Mouse (Mus musculus) stomach, postnatal 0 days (tissue): ENCODE data around the gene Ush2a. TPM values are rescaled to one million over a fixed set of nuclear protein-coding genes. Genes with fewer than 3 reads are reported as not detected.

Source experiments
- ATAC-seq: fragments of 200-750 bp; cut with Nextera tagmentation; 2 replicates; pipeline ENCODE4 v1.8.0; 2017; ENCODE audit not compliant: low FRiP score, low TSS enrichment
- DNase-seq: peaks from one replicate; pipeline ENCODE4 v3.0.0-alpha.2; 2016; ENCODE audit warnings: low spot score
- H3K27ac ChIP-seq: fragments of 300-500 bp; sonication (generic); replicated peaks from 2 replicates; pipeline ENCODE4 v1.5.1; 2014; ENCODE audit warnings: mild to moderate bottlenecking, control low read depth
- H3K27me3 ChIP-seq: fragments of 300-500 bp; sonication (generic); 2 replicates; pipeline ENCODE4 v1.6.1; 2014; ENCODE audit warnings: low read length; ENCODE audit not compliant: control insufficient read depth, insufficient read depth
- H3K36me3 ChIP-seq: fragments of 300-500 bp; sonication (generic); 2 replicates; pipeline ENCODE4 v1.6.1; 2014; ENCODE audit warnings: low read length, mixed read lengths; ENCODE audit not compliant: control insufficient read depth, insufficient read depth
- H3K4me1 ChIP-seq: fragments of 300-500 bp; sonication (generic); replicated peaks from 2 replicates; pipeline ENCODE4 v1.6.1; 2014; ENCODE audit warnings: antibody characterized with exemption; ENCODE audit not compliant: control insufficient read depth, insufficient read depth
- H3K4me2 ChIP-seq: fragments of 300-500 bp; sonication (generic); replicated peaks from 2 replicates; pipeline ENCODE4 v1.6.1; 2014; ENCODE audit warnings: low read depth, mild to moderate bottlenecking, control low read depth, moderate library complexity
- H3K4me3 ChIP-seq: fragments of 300-500 bp; sonication (generic); 2 replicates; pipeline ENCODE4 v1.5.1; 2014; ENCODE audit warnings: low read depth, low read length, control low read depth
- H3K9ac ChIP-seq: fragments of 300-500 bp; sonication (generic); 2 replicates; pipeline ENCODE4 v1.6.1; 2014; ENCODE audit warnings: mild to moderate bottlenecking, low read length, control low read depth, mixed read lengths
- H3K9me3 ChIP-seq: fragments of 300-500 bp; sonication (generic); 2 replicates; pipeline ENCODE4 v1.6.1; 2016; ENCODE audit warnings: low read length; ENCODE audit not compliant: control insufficient read depth
- CTCF ChIP-seq: IDR thresholded peaks from 2 replicates; pipeline ENCODE4 v1.5.1; 2016; ENCODE audit warnings: antibody characterized with exemption, low read depth, mild to moderate bottlenecking, moderate library complexity
- EP300 ChIP-seq: optimal IDR thresholded peaks from 2 replicates; pipeline ENCODE3; 2016; ENCODE audit warnings: antibody characterized with exemption
- WGBS: fragments of 180-500 bp; shearing (Covaris S2); extraction: QIAGEN DNeasy Blood & Tissue Kit; methylation state at CpG from one replicate; pipeline ENCODE4 v1.1.7; 2014; 5-methylcytosine and 5-hydroxymethylcytosine counted together
- polyA plus RNA-seq: library from polyadenylated mRNA; unstranded; fragments of >200 nt; fragmentation: Nextera tagmentation; extraction: Ambion mirVana; gene quantifications from 2 replicates; pipeline ENCODE4 v1.2.1, GENCODE M21; 2015

Ush2a gene
- polyA plus RNA-seq, 1 experiment from 2014 or later = not detected

DNA sequence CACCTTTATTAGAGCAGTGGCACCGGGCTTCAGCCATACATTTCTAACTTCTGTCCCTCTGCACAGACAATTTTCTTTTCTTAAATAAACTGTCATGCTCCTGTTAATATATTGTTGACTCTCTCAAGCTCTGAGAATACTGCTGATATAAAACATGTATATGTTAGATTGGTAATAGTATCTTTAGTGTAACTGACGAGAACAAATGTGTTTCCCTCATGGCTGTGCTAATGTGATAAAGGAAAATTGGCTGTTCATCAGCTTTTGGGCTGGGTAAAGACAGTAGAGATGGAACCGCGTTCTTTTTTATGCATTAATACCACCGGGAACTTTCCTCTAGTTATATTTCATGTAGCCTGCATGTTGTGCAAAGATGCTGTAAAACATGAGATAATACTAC lies 54.8 kb downstream of the Ush2a start:
- ATAC-seq = no peak
- no peaks in the 10 kb centered on the region for H3K9me3 ChIP-seq
- H3K4me2 ChIP-seq = no peak overlapping the region
- no peak overlapping the region for H3K9ac ChIP-seq
- no peak for TF ChIP-seq EP300
- no peak for TF ChIP-seq CTCF
- no peaks in the 10 kb centered on the region for H3K36me3 ChIP-seq
- H3K4me1 ChIP-seq = no peaks in the 10 kb centered on the region
- WGBS = 78% methylated on average over 5 of the region's 5 CpGs
- DNase-seq = no peak
- no peak overlapping the region for H3K4me3 ChIP-seq
- H3K27me3 ChIP-seq = no peaks in the 10 kb centered on the region
- no peak overlapping the region for H3K27ac ChIP-seq

GRCm38 (mm10) chr1:188320204-188320603 lies 58.4 kb downstream of the Ush2a start:
- Histone ChIP-seq H3K27me3 (no peaks in the 10 kb centered on the region), H3K9me3 (no peaks in the 10 kb centered on the region), H3K27ac (no peak overlapping the region), H3K9ac (no peak overlapping the region), H3K36me3 (no peaks in the 10 kb centered on the region), H3K4me1 (no peaks in the 10 kb centered on the region), H3K4me2 (no peak overlapping the region), H3K4me3 (no peak overlapping the region)
- TF ChIP-seq EP300 = no peak
- TF ChIP-seq CTCF = no peak
- ATAC-seq (no peak), DNase-seq (no peak)
- 64% methylated on average over 4 of the region's 4 CpGs for WGBS

DNA sequence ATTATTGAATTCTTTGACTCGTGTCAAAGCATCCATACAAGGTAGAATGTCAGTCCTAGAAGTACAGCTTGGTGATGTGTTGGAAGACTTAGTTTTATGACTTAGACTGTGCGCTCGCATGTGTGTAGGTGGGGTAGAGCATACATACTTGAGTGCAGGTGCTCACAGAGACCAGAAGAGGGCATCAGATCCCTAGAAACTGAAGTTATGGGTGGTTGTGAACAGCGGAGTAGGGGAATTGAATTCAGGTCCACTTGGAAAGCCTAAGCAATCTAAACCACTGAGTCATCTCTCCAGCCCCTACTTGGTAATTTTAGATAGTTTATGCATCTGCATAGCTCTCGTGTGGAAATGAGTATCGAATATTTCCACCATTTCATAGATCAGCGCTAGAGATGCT lies 59.7 kb downstream of the Ush2a start:
- Histone ChIP-seq H3K4me1 (no peaks in the 10 kb centered on the region), H3K4me3 (no peak overlapping the region), H3K9ac (no peak overlapping the region), H3K9me3 (no peaks in the 10 kb centered on the region), H3K36me3 (no peaks in the 10 kb centered on the region), H3K4me2 (no peak overlapping the region), H3K27ac (no peak overlapping the region), H3K27me3 (no peaks in the 10 kb centered on the region)
- ATAC-seq = no peak
- TF ChIP-seq EP300 (no peak), CTCF (peak; percentile 52)
- no peak for DNase-seq
- WGBS = 86% methylated on average over 7 of the region's 7 CpGs

- Histone ChIP-seq H3K27me3 (no peaks in the 10 kb centered on the region), H3K36me3 (no peaks in the 10 kb centered on the region), H3K27ac (no peak overlapping the region), H3K9me3 (no peaks in the 10 kb centered on the region), H3K4me3 (no peak overlapping the region), H3K4me1 (no peaks in the 10 kb centered on the region), H3K9ac (no peak overlapping the region), H3K4me2 (no peak overlapping the region)
- WGBS = 60% methylated on average over 2 of the region's 2 CpGs
- ATAC-seq (peak; percentile 32; the same call in 1 of the 2 replicates), DNase-seq (no peak)
- TF ChIP-seq CTCF = no peak
Measured at GRCm38 (mm10) chr1:188330406-188330805, 68.6 kb downstream of the Ush2a start.

DNA sequence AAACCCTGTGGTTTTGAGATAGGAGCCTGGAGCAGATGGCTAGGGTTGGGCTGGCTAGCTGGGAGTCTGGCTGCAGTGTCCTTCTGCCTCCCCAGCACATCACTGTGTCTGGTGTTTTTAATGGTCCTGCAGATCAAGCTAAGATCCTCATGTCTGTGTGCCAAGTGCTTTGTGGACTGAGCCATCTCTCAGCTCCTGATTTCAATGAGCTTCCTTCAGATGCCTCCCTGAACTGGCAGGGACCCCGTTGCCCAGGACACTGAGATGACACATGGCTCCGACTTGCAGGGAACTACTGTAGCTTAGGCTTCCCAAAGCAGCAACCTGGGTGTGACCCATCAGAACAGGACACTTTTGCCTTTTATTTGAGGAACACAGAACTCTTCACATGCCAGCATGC lies 72.1 kb downstream of the Ush2a start:
- Histone ChIP-seq H3K4me3 (no peak overlapping the region), H3K27ac (no peak overlapping the region), H3K27me3 (no peaks in the 10 kb centered on the region), H3K9me3 (no peaks in the 10 kb centered on the region), H3K9ac (no peak overlapping the region), H3K36me3 (no peaks in the 10 kb centered on the region), H3K4me2 (no peak overlapping the region), H3K4me1 (no peaks in the 10 kb centered on the region)
- TF ChIP-seq EP300 = no peak
- no peak for TF ChIP-seq CTCF
- 61% methylated on average over 2 of the region's 2 CpGs for WGBS
- DNase-seq = no peak
- no peak for ATAC-seq

GRCm38 (mm10) chr1:188347762-188348161 lies 85.9 kb downstream of the Ush2a start:
- ATAC-seq (no peak), DNase-seq (no peak)
- H3K36me3 ChIP-seq = no peaks in the 10 kb centered on the region
- no peak overlapping the region for H3K27ac ChIP-seq
- WGBS = 50% methylated on average over 2 of the region's 2 CpGs
- H3K4me2 ChIP-seq = no peak overlapping the region
- H3K9me3 ChIP-seq = no peaks in the 10 kb centered on the region
- H3K4me1 ChIP-seq = no peaks in the 10 kb centered on the region
- H3K4me3 ChIP-seq = no peak overlapping the region
- no peaks in the 10 kb centered on the region for H3K27me3 ChIP-seq
- TF ChIP-seq EP300 (no peak), CTCF (no peak)
- H3K9ac ChIP-seq = no peak overlapping the region
